Mouse (Mus musculus) myocyte (in vitro differentiated cells): ENCODE measurements at regions not wholly inside any gene's neighbourhood (a gene's known extent, or its start where the extent isn't known, plus 50 kb on each side); places are given as distances from the start of the nearest gene placed in this dataset.

ENCODE experiments used
- H3K27me3 ChIP-seq: one replicate; pipeline ENCODE4 v1.6.1; 2011; ENCODE audit not compliant: control insufficient read depth, insufficient read depth, insufficient read length
- H3K36me3 ChIP-seq: one replicate; pipeline ENCODE4 v1.6.1; 2011; ENCODE audit not compliant: control insufficient read depth, insufficient read depth
- H3K4me2 ChIP-seq: one replicate; pipeline ENCODE4 v1.6.1; 2011; ENCODE audit warnings: low read depth, control low read depth
- H3K4me3 ChIP-seq: one replicate; pipeline ENCODE4 v1.5.1; 2011; ENCODE audit warnings: mild to moderate bottlenecking, control low read depth, moderate library complexity
- H3K79me2 ChIP-seq: one replicate; pipeline ENCODE4 v1.6.1; 2011; ENCODE audit not compliant: control insufficient read depth, insufficient read depth
- H3ac ChIP-seq: one replicate; pipeline ENCODE4 v1.6.1; 2011; ENCODE audit not compliant: control insufficient read depth, insufficient read length
- CEBPB ChIP-seq: IDR thresholded peaks from 2 replicates; pipeline ENCODE4 v1.6.1; 2011; ENCODE audit warnings: mild to moderate bottlenecking, moderate library complexity; ENCODE audit not compliant: poor library complexity, insufficient read depth, severe bottlenecking
- E2F4 ChIP-seq: IDR thresholded peaks from one replicate; pipeline ENCODE4 v1.6.1; 2011; ENCODE audit warnings: mild to moderate bottlenecking, control low read depth, moderate library complexity; ENCODE audit not compliant: insufficient read depth
- MAX ChIP-seq: IDR thresholded peaks from one replicate; pipeline ENCODE4 v1.6.1; 2011; ENCODE audit warnings: low read depth, mild to moderate bottlenecking, control low read depth
- MYOD1 ChIP-seq, 3 experiments: IDR thresholded peaks; one replicate each; pipeline ENCODE4 v1.6.1; 2011; ENCODE audit warnings: control low read depth in 2 of 3, low read depth in 2 of 3, mild to moderate bottlenecking in 2 of 3, moderate library complexity in 1 of 3; ENCODE audit not compliant: insufficient read length in 2 of 3, control insufficient read depth in 1 of 3
- MYOG ChIP-seq, 3 experiments: IDR thresholded peaks; one replicate each; pipeline ENCODE4 v1.6.1; 2011; ENCODE audit warnings: control low read depth in 2 of 3, low read depth in 2 of 3, mild to moderate bottlenecking in 2 of 3; ENCODE audit not compliant: insufficient read length in 2 of 3, control insufficient read depth in 1 of 3, insufficient read depth in 1 of 3
- POLR2A ChIP-seq: IDR thresholded peaks from one replicate; pipeline ENCODE4 v1.6.1; 2011; ENCODE audit warnings: low read depth, mild to moderate bottlenecking, control low read depth, moderate library complexity; ENCODE audit not compliant: insufficient read length
- POLR2AphosphoS2 ChIP-seq: IDR thresholded peaks from one replicate; pipeline ENCODE4 v1.6.1; 2011; ENCODE audit warnings: low read depth, control low read depth; ENCODE audit not compliant: insufficient read length
- REST ChIP-seq: IDR thresholded peaks from one replicate; pipeline ENCODE4 v1.6.1; 2011; ENCODE audit warnings: mild to moderate bottlenecking, control low read depth, moderate library complexity; ENCODE audit not compliant: insufficient read depth, insufficient read length
- SRF ChIP-seq: IDR thresholded peaks from one replicate; pipeline ENCODE4 v1.6.1; 2011; ENCODE audit warnings: low read depth; ENCODE audit not compliant: control insufficient read depth, insufficient read length
- TCF12 ChIP-seq: IDR thresholded peaks from one replicate; pipeline ENCODE4 v1.6.1; 2011; ENCODE audit warnings: mild to moderate bottlenecking, control low read depth; ENCODE audit not compliant: poor library complexity, insufficient read depth, severe bottlenecking
- TCF3 ChIP-seq: IDR thresholded peaks from one replicate; pipeline ENCODE4 v1.6.1; 2011; ENCODE audit warnings: low read depth, control low read depth; ENCODE audit not compliant: insufficient read length
- USF1 ChIP-seq: IDR thresholded peaks from one replicate; pipeline ENCODE4 v1.6.1; 2011; ENCODE audit warnings: low read depth, mild to moderate bottlenecking, control low read depth, moderate library complexity

DNA sequence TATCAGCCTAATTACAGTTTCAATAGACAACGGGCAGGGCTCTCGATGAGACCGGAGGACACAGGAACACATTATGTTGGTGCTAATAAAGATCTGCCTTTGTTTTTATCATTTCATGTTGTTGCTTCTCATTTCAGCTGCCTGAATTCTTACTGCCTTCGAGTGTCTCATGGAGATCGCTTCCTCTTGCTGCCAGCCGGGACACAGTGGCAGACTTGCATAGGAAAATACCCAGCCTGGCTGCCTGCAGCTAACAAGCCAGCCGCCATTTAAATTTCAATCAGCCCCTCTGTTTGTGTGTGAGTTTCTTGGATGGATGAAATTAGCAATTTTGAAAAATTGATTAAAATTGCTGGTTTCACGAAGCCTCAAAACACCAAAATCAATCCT is 388.2 kb downstream of the Rps24 start:
- TF ChIP-seq REST (no peak), POLR2AphosphoS2 (no peak), USF1 (no peak), MYOD1 (IDR thresholded peaks at IDR 0.05; ENCODE audit: control insufficient read depth in 1 of 3, insufficient read length in 2 of 3, low read depth in 2 of 3) (no peak), E2F4 (no peak), TCF12 (no peak), MAX (no peak), POLR2A (no peak), MYOG (IDR thresholded peaks at IDR 0.05; ENCODE audit: control insufficient read depth in 1 of 3, insufficient read depth in 1 of 3, insufficient read length in 2 of 3, low read depth in 2 of 3) (no peak), TCF3 (no peak), SRF (no peak), CEBPB (no peak)
- Histone ChIP-seq H3ac (no peak overlapping the region), H3K27me3 (peaks cover 21% of the 10 kb centered on the region)

DNA sequence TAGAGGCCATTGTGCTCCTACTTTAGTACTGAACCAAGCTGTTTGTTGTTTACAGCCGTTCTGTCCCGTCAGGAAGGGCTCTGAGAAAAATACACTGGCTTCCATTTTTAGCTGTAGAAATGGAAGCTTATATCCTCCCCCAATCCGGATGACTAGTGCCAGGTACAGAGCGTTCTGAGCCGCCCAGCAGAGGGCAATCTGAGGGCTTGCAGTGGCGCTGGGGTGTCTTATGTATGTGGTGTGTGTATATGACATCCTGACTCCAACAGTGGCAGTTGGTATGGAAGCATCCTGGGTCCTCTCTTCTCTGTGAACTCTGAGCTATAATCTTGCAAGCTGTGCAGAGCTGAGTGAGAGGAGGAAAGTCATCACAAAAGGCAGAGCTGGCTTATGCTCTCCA is 389.0 kb downstream of the Rps24 start:
- Histone ChIP-seq H3K79me2 (no peaks in the 10 kb centered on the region), H3K36me3 (no peaks in the 10 kb centered on the region), H3ac (no peak overlapping the region), H3K27me3 (peaks cover 21% of the 10 kb centered on the region), H3K4me3 (no peak overlapping the region), H3K4me2 (no peak overlapping the region)
- TF ChIP-seq TCF12 (no peak), USF1 (no peak), REST (no peak), TCF3 (no peak), MYOD1 (IDR thresholded peaks at IDR 0.05; ENCODE audit: control insufficient read depth in 1 of 3, insufficient read length in 2 of 3, low read depth in 2 of 3) (no peak), POLR2AphosphoS2 (no peak), MYOG (IDR thresholded peaks at IDR 0.05; ENCODE audit: control insufficient read depth in 1 of 3, insufficient read depth in 1 of 3, insufficient read length in 2 of 3, low read depth in 2 of 3) (no peak), POLR2A (no peak), SRF (no peak), MAX (no peak), CEBPB (no peak), E2F4 (no peak)

More for the DNA sequence above, 388.2 kb downstream of the Rps24 start:
- Histone ChIP-seq H3K4me3 (no peak overlapping the region), H3K36me3 (no peaks in the 10 kb centered on the region), H3K4me2 (no peak overlapping the region), H3K79me2 (no peaks in the 10 kb centered on the region)

DNA sequence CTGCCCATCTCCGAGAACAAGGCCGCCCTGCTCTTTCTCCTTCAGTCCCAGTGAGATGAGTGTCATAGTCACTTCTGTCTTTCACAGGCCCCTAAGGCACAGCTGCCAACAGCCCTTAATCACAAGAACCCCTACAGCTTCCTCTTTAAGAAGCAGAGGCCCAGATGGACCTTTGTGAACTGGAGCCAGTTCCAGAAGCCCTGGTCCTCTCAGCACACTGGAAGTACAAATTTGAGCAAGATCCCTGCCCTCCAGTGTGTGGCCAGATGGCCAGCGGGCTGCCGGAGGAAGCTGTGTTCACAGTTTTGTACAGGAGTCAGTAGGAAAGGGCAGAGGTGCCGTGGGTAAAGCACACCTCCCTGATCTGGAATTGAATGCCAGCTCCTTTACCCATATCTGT is 389.6 kb downstream of the Rps24 start:
- no peaks in the 10 kb centered on the region for H3K79me2 ChIP-seq
- no peaks in the 10 kb centered on the region for H3K36me3 ChIP-seq
- H3K27me3 ChIP-seq: peaks cover 17% of the 10 kb centered on the region
- no peak overlapping the region for H3ac ChIP-seq
- no peak overlapping the region for H3K4me3 ChIP-seq
- no peak for TF ChIP-seq TCF3
- no peak for TF ChIP-seq POLR2A
- no peak for TF ChIP-seq E2F4
- TF ChIP-seq POLR2AphosphoS2: no peak
- no peak for TF ChIP-seq TCF12
- TF ChIP-seq MAX: no peak
- TF ChIP-seq MYOD1 (IDR thresholded peaks at IDR 0.05; ENCODE audit: control insufficient read depth in 1 of 3, insufficient read length in 2 of 3, low read depth in 2 of 3): no peak
- no peak for TF ChIP-seq CEBPB
- TF ChIP-seq REST: no peak
- TF ChIP-seq USF1: no peak
- no peak for TF ChIP-seq MYOG (IDR thresholded peaks at IDR 0.05; ENCODE audit: control insufficient read depth in 1 of 3, insufficient read depth in 1 of 3, insufficient read length in 2 of 3, low read depth in 2 of 3)
- no peak for TF ChIP-seq SRF
- H3K4me2 ChIP-seq: no peak overlapping the region

DNA sequence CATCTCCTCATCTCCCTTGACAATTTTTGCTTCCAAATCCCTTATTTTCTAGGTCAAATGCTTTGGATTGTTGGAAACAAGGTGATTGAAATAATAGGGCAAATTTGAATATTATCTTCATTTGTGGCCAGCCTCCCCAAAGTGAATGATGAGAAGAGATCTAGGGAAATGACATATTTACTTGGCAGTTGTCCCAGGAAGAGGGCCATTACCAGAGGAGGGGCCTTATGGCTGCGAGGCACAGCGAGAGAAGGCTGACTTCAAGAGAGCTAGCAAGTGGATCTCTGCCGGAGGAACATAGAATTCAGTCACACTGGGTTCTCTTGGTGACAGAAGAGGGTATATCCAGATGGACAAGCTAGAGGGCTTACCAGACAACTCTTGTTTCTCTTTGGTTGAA is 390.9 kb downstream of the Rps24 start:
- Histone ChIP-seq H3ac (no peak overlapping the region), H3K79me2 (no peaks in the 10 kb centered on the region), H3K36me3 (no peaks in the 10 kb centered on the region), H3K4me2 (no peak overlapping the region), H3K27me3 (peaks cover 15% of the 10 kb centered on the region), H3K4me3 (no peak overlapping the region)
- TF ChIP-seq SRF (no peak), TCF3 (no peak), POLR2A (no peak), MAX (no peak), POLR2AphosphoS2 (no peak), USF1 (no peak), MYOD1 (IDR thresholded peaks at IDR 0.05; ENCODE audit: control insufficient read depth in 1 of 3, insufficient read length in 2 of 3, low read depth in 2 of 3) (no peak), E2F4 (no peak), MYOG (IDR thresholded peaks at IDR 0.05; ENCODE audit: control insufficient read depth in 1 of 3, insufficient read depth in 1 of 3, insufficient read length in 2 of 3, low read depth in 2 of 3) (no peak), TCF12 (no peak), CEBPB (no peak), REST (no peak)
